In genomic region chr11:96309288-96309687, GRCm38 (mm10) we compare ENCODE assay signal across 12 mouse cellular contexts. TPM values are rescaled to one million over a fixed set of nuclear protein-coding genes. Genes with fewer than 3 reads are reported as not detected.
A peak's percentile ranks its signal among the peaks of the same experiment; 100 is the strongest.
DNase-seq lines count a peak whose midpoint lies in the region; ATAC-seq and TF ChIP-seq lines count a peak whose summit lies in the region.
"Had no signal": no experiment of that assay in that cellular context is flagged by ENCODE, and none has a peak within 500 bp of the region (broad histone marks: within the 10 kb centered on the region; RNA-seq: fewer than 3 reads in every experiment).

No protein-coding gene starts in this region.

- H3K27ac ChIP-seq in hindbrain, embryonic 14.5 days = peak overlapping the region; percentile 99
- peak overlapping the region; percentile 99 for H3K27ac ChIP-seq in kidney, postnatal 0 days
- H3K27ac ChIP-seq in left cerebral cortex, adult 2 months = no peak overlapping the region
- H3K27ac ChIP-seq: heart, embryonic 10.5 days had no signal

- H3K36me3 ChIP-seq in hindbrain, embryonic 14.5 days (replicated peaks; ENCODE audit: control insufficient read depth, insufficient read depth) = no peaks in the 10 kb centered on the region
- no peaks in the 10 kb centered on the region for H3K36me3 ChIP-seq in kidney, postnatal 0 days (ENCODE audit: insufficient read depth, low read length)
- H3K36me3 ChIP-seq: heart, embryonic 10.5 days had no signal

- intact Hi-C loops in left cerebral cortex, adult 2 months (cut with DNase I) = no loop called here

- H3K9me3 ChIP-seq in hindbrain, embryonic 14.5 days (ENCODE audit: control insufficient read depth, low read length) = no peaks in the 10 kb centered on the region
- H3K9me3 ChIP-seq in kidney, postnatal 0 days (replicated peaks; ENCODE audit: low read length) = no peaks in the 10 kb centered on the region
- H3K9me3 ChIP-seq: heart, embryonic 10.5 days had no signal

- peak overlapping the region; percentile 48 for H3K4me3 ChIP-seq in hindbrain, embryonic 14.5 days (replicated peaks; ENCODE audit: low read length)
- H3K4me3 ChIP-seq in kidney, postnatal 0 days (replicated peaks; ENCODE audit: low read depth, low read length) = peak overlapping the region; percentile 83
- no peak overlapping the region for H3K4me3 ChIP-seq in left cerebral cortex, adult 2 months
- H3K4me3 ChIP-seq: heart, embryonic 10.5 days had no signal

- ATAC-seq in hindbrain, embryonic 14.5 days (ENCODE audit: low FRiP score) = no peak
- no peak for ATAC-seq in kidney, postnatal 0 days (replicated peaks; ENCODE audit: low FRiP score, low read depth)
- ATAC-seq: forebrain, postnatal 0 days had no signal

- H3K9ac ChIP-seq in hindbrain, embryonic 14.5 days = peak overlapping the region; percentile 97
- peak overlapping the region; percentile 98 for H3K9ac ChIP-seq in kidney, postnatal 0 days (ENCODE audit: low read depth, low read length)
- H3K9ac ChIP-seq: forebrain, postnatal 0 days had no signal

- peak overlapping the region; percentile 77 for H3K4me2 ChIP-seq in hindbrain, embryonic 14.5 days (replicated peaks)
- peak overlapping the region; percentile 96 for H3K4me2 ChIP-seq in kidney, postnatal 0 days (ENCODE audit: low read length)

- WGBS in hindbrain, embryonic 14.5 days = 5% methylated on average over 4 of the region's 4 CpGs
- WGBS in kidney, postnatal 0 days = 6% methylated on average over 4 of the region's 4 CpGs

- H3K27me3 ChIP-seq in hindbrain, embryonic 14.5 days (ENCODE audit: control insufficient read depth, insufficient read depth, low read length) = peaks cover 97% of the 10 kb centered on the region
- no peaks in the 10 kb centered on the region for H3K27me3 ChIP-seq in kidney, postnatal 0 days (ENCODE audit: insufficient read depth, low read length)

- H3K4me1 ChIP-seq in hindbrain, embryonic 14.5 days (replicated peaks; ENCODE audit: control insufficient read depth, insufficient read depth, low read length) = no peaks in the 10 kb centered on the region; the same call in 1 of the 2 replicates
- peaks cover 33% of the 10 kb centered on the region for H3K4me1 ChIP-seq in kidney, postnatal 0 days (replicated peaks; ENCODE audit: insufficient read depth, low read length)

- TF ChIP-seq CTCF in kidney, postnatal 0 days (IDR thresholded peaks at IDR 0.05; ENCODE audit: low read depth) = peak; percentile 24; the same call in 1 of the 2 replicates
- no peak for TF ChIP-seq CTCF in left cerebral cortex, adult 2 months (IDR thresholded peaks at IDR 0.05)

- DNase-seq in 416B (ENCODE audit: low read depth) = peak; percentile 18
- DNase-seq in hindbrain, embryonic 14.5 days (ENCODE audit: low spot score) = no peak
- peak; percentile 95 for DNase-seq in kidney, postnatal 0 days (ENCODE audit: low spot score)
- peak; percentile 71 for DNase-seq in lung, postnatal 25 days (ENCODE audit: low spot score)
- no peak for DNase-seq in left cerebral cortex, adult 2 months (ENCODE audit: extremely low spot score in 1 of 2, low spot score in 2 of 2)
- DNase-seq in spleen, adult 18-20 months = no peak
- DNase-seq in layer of hippocampus, postnatal 36 days = no peak
- DNase-seq in adrenal gland, postnatal 4 days (ENCODE audit: low spot score in 2 of 2) = no peak
- DNase-seq: forebrain, postnatal 0 days; layer of hippocampus, adult 9-11 months had no signal

RNA-seq across cellular contexts. Expression of gene Hoxb5, which starts 6.2 kb away (rescaled TPM):
- 140 and 157 TPM in 2 replicates for polyA plus RNA-seq in hindbrain, embryonic 14.5 days (2014; fragmentation: Nextera tagmentation; extraction: Ambion mirVana)
- polyA plus RNA-seq in kidney, postnatal 0 days (2015; fragmentation: Nextera tagmentation; extraction: Ambion mirVana) = 10.2 and 12.9 TPM in 2 replicates
- total RNA-seq in left cerebral cortex, adult 2 months (2021) = not detected
- not detected for total RNA-seq in layer of hippocampus, postnatal 36 days (2021)
- total RNA-seq in adrenal gland, postnatal 4 days (2021) = 10 to 100 TPM; 26.5 to 27.8 TPM
- total RNA-seq: forebrain, postnatal 0 days; megakaryocyte, adult 5-6 weeks had no signal
- polyA plus RNA-seq: forebrain, postnatal 0 days had no signal

RNA-seq across cellular contexts. Expression of gene Hoxb4, which starts 8.8 kb away (rescaled TPM):
- 4.0 and 5.4 TPM in 2 replicates for polyA plus RNA-seq in hindbrain, embryonic 14.5 days (2014; fragmentation: Nextera tagmentation; extraction: Ambion mirVana)
- polyA plus RNA-seq in kidney, postnatal 0 days (2015; fragmentation: Nextera tagmentation; extraction: Ambion mirVana) = 3.6 and 3.8 TPM in 2 replicates
- not detected for total RNA-seq in left cerebral cortex, adult 2 months (2021)
- not detected for total RNA-seq in layer of hippocampus, postnatal 36 days (2021)
- 10 to 100 TPM; 19.8 to 22.0 TPM for total RNA-seq in adrenal gland, postnatal 4 days (2021)
- total RNA-seq: forebrain, postnatal 0 days had no signal
- polyA plus RNA-seq: forebrain, postnatal 0 days had no signal

RNA-seq across cellular contexts. Expression of gene Hoxb3, which starts 13.8 kb away (rescaled TPM):
- 12.8 and 17.2 TPM in 2 replicates for polyA plus RNA-seq in hindbrain, embryonic 14.5 days (2014; fragmentation: Nextera tagmentation; extraction: Ambion mirVana)
- polyA plus RNA-seq in kidney, postnatal 0 days (2015; fragmentation: Nextera tagmentation; extraction: Ambion mirVana) = 3.9 and 4.2 TPM in 2 replicates
- total RNA-seq in left cerebral cortex, adult 2 months (2021) = not detected
- total RNA-seq in layer of hippocampus, postnatal 36 days (2021) = not detected
- total RNA-seq in adrenal gland, postnatal 4 days (2021) = 10 to 100 TPM; 40.5 to 44.5 TPM
- total RNA-seq: forebrain, postnatal 0 days had no signal
- polyA plus RNA-seq: forebrain, postnatal 0 days had no signal

RNA-seq across cellular contexts. Expression of gene Hoxb6, which starts 17.0 kb away (rescaled TPM):
- polyA plus RNA-seq in hindbrain, embryonic 14.5 days (2014; fragmentation: Nextera tagmentation; extraction: Ambion mirVana) = 71.4 and 90.1 TPM in 2 replicates
- polyA plus RNA-seq in kidney, postnatal 0 days (2015; fragmentation: Nextera tagmentation; extraction: Ambion mirVana) = 45.0 and 47.8 TPM in 2 replicates
- not detected for total RNA-seq in left cerebral cortex, adult 2 months (2021)
- total RNA-seq in layer of hippocampus, postnatal 36 days (2021) = not detected
- 10 to 100 TPM; 43.6 to 47.9 TPM for total RNA-seq in adrenal gland, postnatal 4 days (2021)
- total RNA-seq: forebrain, postnatal 0 days; megakaryocyte, adult 5-6 weeks had no signal
- polyA plus RNA-seq: forebrain, postnatal 0 days had no signal

RNA-seq across cellular contexts. Expression of gene Hoxb7, which starts 22.9 kb away (rescaled TPM):
- polyA plus RNA-seq in hindbrain, embryonic 14.5 days (2014; fragmentation: Nextera tagmentation; extraction: Ambion mirVana) = 40.8 and 45.6 TPM in 2 replicates
- polyA plus RNA-seq in kidney, postnatal 0 days (2015; fragmentation: Nextera tagmentation; extraction: Ambion mirVana) = 56.1 and 58.9 TPM in 2 replicates
- total RNA-seq in left cerebral cortex, adult 2 months (2021) = not detected
- total RNA-seq in layer of hippocampus, postnatal 36 days (2021) = not detected
- 10 to 100 TPM; 39.4 to 49.8 TPM for total RNA-seq in adrenal gland, postnatal 4 days (2021)
- total RNA-seq: forebrain, postnatal 0 days; megakaryocyte, adult 5-6 weeks had no signal
- polyA plus RNA-seq: forebrain, postnatal 0 days had no signal

Comparison
In these comparisons a context has a peak if more than half of its experiments do, and no peak if none do; other contexts are left out.
1. DNase-seq: peak in 416B (single experiment), kidney, postnatal 0 days (single experiment) and lung, postnatal 25 days (single experiment); none in hindbrain, embryonic 14.5 days (single experiment), left cerebral cortex, adult 2 months (0 of 2), spleen, adult 18-20 months (0 of 2), layer of hippocampus, postnatal 36 days (0 of 2) and adrenal gland, postnatal 4 days (0 of 2).
2. RNA of gene Hoxb5, which starts 6.2 kb away (total RNA-seq): 26.5 to 27.8 TPM in adrenal gland, postnatal 4 days; not detected in left cerebral cortex, adult 2 months and not detected in layer of hippocampus, postnatal 36 days; every median in the first group is over 10 times any median in the second.
3. RNA of gene Hoxb4, which starts 8.8 kb away (total RNA-seq): 19.8 to 22.0 TPM in adrenal gland, postnatal 4 days; not detected in layer of hippocampus, postnatal 36 days and not detected in left cerebral cortex, adult 2 months; every median in the first group is over 10 times any median in the second.
4. RNA of gene Hoxb3, which starts 13.8 kb away (total RNA-seq): 40.5 to 44.5 TPM in adrenal gland, postnatal 4 days; not detected in left cerebral cortex, adult 2 months and not detected in layer of hippocampus, postnatal 36 days; every median in the first group is over 10 times any median in the second.